Mouse (Mus musculus) thymus, adult 2 months (tissue): ENCODE data around the gene Etl4.

ENCODE experiments used
- CTCF ChIP-seq: fragments of 200-500 bp; IDR thresholded peaks from 2 replicates; pipeline ENCODE4 v1.5.1; 2012; ENCODE audit warnings: mild to moderate bottlenecking, control low read depth, low read length, moderate library complexity, borderline replicate concordance; ENCODE audit not compliant: control insufficient read depth, poor library complexity, insufficient read depth; ENCODE audit errors: extremely low read depth
- POLR2A ChIP-seq: fragments of 200-500 bp; IDR thresholded peaks from 2 replicates; pipeline ENCODE4 v1.6.1; 2012; ENCODE audit warnings: mild to moderate bottlenecking, low read length, control low read depth, moderate library complexity; ENCODE audit not compliant: control insufficient read depth, poor library complexity, insufficient read depth; ENCODE audit errors: extremely low read depth

DNA sequence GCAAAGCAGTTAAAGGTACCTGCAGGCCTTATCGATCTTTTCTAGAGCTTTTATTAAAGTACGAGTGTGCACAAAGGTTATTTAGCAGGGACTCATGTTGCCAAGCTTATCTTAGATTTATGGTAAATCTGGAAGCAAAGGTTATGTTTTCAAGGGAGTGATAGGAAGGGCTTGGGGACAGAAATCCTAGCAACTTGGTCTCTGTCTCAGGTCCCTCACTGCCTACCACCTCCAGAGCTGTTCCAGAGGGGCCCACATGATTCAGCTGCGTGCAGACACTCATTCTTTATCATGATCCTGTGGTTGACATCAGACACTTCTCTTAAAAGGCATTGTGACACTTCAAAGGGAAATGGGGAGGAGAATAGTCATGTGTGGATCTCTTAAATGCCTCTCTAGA, 783.3 kb downstream of the Etl4 start:
- TF ChIP-seq POLR2A = no peak
- no peak for TF ChIP-seq CTCF
